Mouse (Mus musculus) liver, postnatal 0 days (tissue): Measurements from ENCODE around the gene 2310009B15Rik.

Experiments
- CTCF ChIP-seq: sonication (generic); IDR thresholded peaks from 2 replicates; pipeline ENCODE4 v1.5.1; 2016; ENCODE audit warnings: antibody characterized with exemption, low read depth
- EP300 ChIP-seq: IDR thresholded peaks from 2 replicates; pipeline ENCODE4 v1.6.1; 2016; ENCODE audit warnings: antibody characterized with exemption, low read depth, mild to moderate bottlenecking

DNA sequence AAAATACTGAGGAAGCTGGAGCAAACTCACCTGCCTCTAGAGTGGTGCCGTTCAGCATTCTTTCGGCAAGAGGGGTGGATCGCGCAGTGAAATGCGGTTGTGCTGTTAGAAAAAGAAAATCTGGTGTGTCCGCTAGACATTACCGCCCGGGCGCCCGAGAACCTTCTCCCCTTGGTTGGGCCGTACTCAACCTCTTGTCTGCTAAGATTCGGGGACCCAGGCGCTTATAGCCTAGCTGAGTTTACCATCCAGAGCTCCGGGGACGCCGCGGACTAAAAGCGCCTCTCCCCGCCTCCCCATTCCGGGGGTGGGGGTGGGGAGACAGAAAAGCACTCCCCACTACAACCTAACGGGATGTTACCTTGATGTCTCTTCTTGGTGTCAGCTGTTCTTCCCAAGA is 9.5 kb downstream of the 2310009B15Rik start:
- TF ChIP-seq EP300: no peak
- TF ChIP-seq CTCF: no peak
